ENCODE assay signal across 8 mouse cellular contexts in genomic region chr2:117685836-117686453, GRCm38 (mm10).
DNase-seq lines count a peak whose midpoint lies in the region.

No protein-coding gene starts in this region.

- intact Hi-C loops in left cerebral cortex, postnatal 10 days (cut with DNase I): no loop called here

- peak; percentile 24 for DNase-seq in kidney, postnatal 14 days
- no peak for DNase-seq in kidney, adult 9 months
- peak; percentile 91 for DNase-seq in Muller cell, postnatal 12 days (ENCODE audit: inconsistent ontology term)
- peak; percentile 22 for DNase-seq in cerebellum, adult 11-12 months
- peak; percentile 8 to 23 for DNase-seq in left cerebral cortex, postnatal 10 days (ENCODE audit: extremely low spot score in 1 of 2, low spot score in 2 of 2)
- no peak for DNase-seq in thymus, postnatal 25 days
- DNase-seq in embryo, embryonic 11 days: no peak
- DNase-seq in adrenal gland, adult 18-20 months (ENCODE audit: low spot score in 2 of 2): no peak

Comparison
In these comparisons a context has a peak if more than half of its experiments do, and no peak if none do; other contexts are left out.
1. DNase-seq: peak in kidney, postnatal 14 days (single experiment), Muller cell, postnatal 12 days (single experiment), cerebellum, adult 11-12 months (single experiment) and left cerebral cortex, postnatal 10 days (2 of 2); none in kidney, adult 9 months (single experiment), thymus, postnatal 25 days (single experiment), embryo, embryonic 11 days (single experiment) and adrenal gland, adult 18-20 months (0 of 2).